Mouse (Mus musculus) hindbrain, embryonic 15.5 days (tissue): ENCODE results near the gene 6430571L13Rik. TPM values are rescaled to one million over a fixed set of nuclear protein-coding genes. Genes with fewer than 3 reads are reported as not detected.
A peak's percentile ranks its signal among the peaks of the same experiment; 100 is the strongest.

Experiments
- ATAC-seq: fragments of 200-750 bp; cut with Nextera tagmentation; 2 replicates; pipeline ENCODE4 v1.8.0; 2017; ENCODE audit warnings: low read depth, moderate number of reproducible peaks, moderate TSS enrichment; ENCODE audit not compliant: low FRiP score
- H3K27ac ChIP-seq: fragments of 300-500 bp; sonication (generic); replicated peaks from 2 replicates; pipeline ENCODE4 v1.5.1; 2015; ENCODE audit warnings: mild to moderate bottlenecking, inconsistent platforms
- H3K27me3 ChIP-seq: fragments of 300-500 bp; sonication (generic); 2 replicates; pipeline ENCODE4 v1.6.1; 2015; ENCODE audit warnings: control low read depth, inconsistent platforms
- H3K36me3 ChIP-seq: fragments of 300-500 bp; sonication (generic); 2 replicates; pipeline ENCODE4 v1.6.1; 2015; ENCODE audit warnings: control low read depth, inconsistent platforms
- H3K4me1 ChIP-seq: fragments of 300-500 bp; sonication (generic); replicated peaks from 2 replicates; pipeline ENCODE4 v1.6.1; 2015; ENCODE audit warnings: control low read depth, inconsistent platforms
- H3K4me2 ChIP-seq: fragments of 300-500 bp; sonication (generic); 2 replicates; pipeline ENCODE4 v1.6.1; 2015; ENCODE audit warnings: moderate library complexity, mild to moderate bottlenecking, inconsistent platforms
- H3K4me3 ChIP-seq: fragments of 300-500 bp; sonication (generic); 2 replicates; pipeline ENCODE4 v1.5.1; 2015; ENCODE audit warnings: mild to moderate bottlenecking, inconsistent platforms
- H3K9ac ChIP-seq: fragments of 300-500 bp; sonication (generic); 2 replicates; pipeline ENCODE4 v1.6.1; 2015; ENCODE audit warnings: inconsistent platforms
- H3K9me3 ChIP-seq: fragments of 300-500 bp; sonication (generic); 2 replicates; pipeline ENCODE4 v1.6.1; 2016; ENCODE audit warnings: control low read depth, inconsistent platforms
- WGBS: fragments of 180-500 bp; shearing (Covaris S2); methylation state at CpG from one replicate; pipeline ENCODE4 v1.1.7; 2015; 5-methylcytosine and 5-hydroxymethylcytosine counted together
- polyA plus RNA-seq: library from polyadenylated mRNA; unstranded; fragments of >200 nt; fragmentation: Nextera tagmentation; extraction: Ambion mirVana; gene quantifications from 2 replicates; pipeline ENCODE4 v1.2.1, GENCODE M21; 2015

Gene 6430571L13Rik
- polyA plus RNA-seq, 1 experiment from 2014 or later: 9.4 TPM

GRCm38 (mm10) chr9:107370106-107370463, 29.7 kb downstream of the 6430571L13Rik start:
- ATAC-seq: no peak
- Histone ChIP-seq H3K9ac (no peak overlapping the region), H3K36me3 (no peaks in the 10 kb centered on the region), H3K4me3 (no peak overlapping the region), H3K4me2 (no peak overlapping the region), H3K27ac (0 out of 2 replicates have a peak overlapping the region, but pooled peaks have one; percentile 10), H3K4me1 (peaks cover 12% of the 10 kb centered on the region), H3K9me3 (no peaks in the 10 kb centered on the region), H3K27me3 (0 out of 2 replicates have a peak, but pooled peaks cover 6% of the 10 kb centered on the region)
- WGBS: 13% methylated on average over 4 of the region's 4 CpGs

GRCm38 (mm10) chr9:107372441-107372840, 32.0 kb downstream of the 6430571L13Rik start:
- Histone ChIP-seq H3K4me2 (no peak overlapping the region), H3K4me3 (no peak overlapping the region), H3K9ac (no peak overlapping the region), H3K27ac (no peak overlapping the region), H3K27me3 (peaks cover 3% of the 10 kb centered on the region; the same call in 1 of the 2 replicates), H3K36me3 (no peaks in the 10 kb centered on the region), H3K9me3 (no peaks in the 10 kb centered on the region), H3K4me1 (peaks cover 18% of the 10 kb centered on the region)
- WGBS: 48% methylated on average over 4 of the region's 4 CpGs
- ATAC-seq: peak; percentile 33

- no peak overlapping the region for H3K4me3 ChIP-seq
- H3K4me1 ChIP-seq: peaks cover 32% of the 10 kb centered on the region
- H3K27ac ChIP-seq: no peak overlapping the region
- 7% methylated on average over 8 of the region's 8 CpGs for WGBS
- H3K4me2 ChIP-seq: no peak overlapping the region
- peaks cover 4% of the 10 kb centered on the region; the same call in 1 of the 2 replicates for H3K27me3 ChIP-seq
- no peak for ATAC-seq
- no peaks in the 10 kb centered on the region for H3K36me3 ChIP-seq
- no peaks in the 10 kb centered on the region for H3K9me3 ChIP-seq
- H3K9ac ChIP-seq: no peak overlapping the region
Observed at GRCm38 (mm10) chr9:107374623-107375022, 34.2 kb downstream of the 6430571L13Rik start.

GRCm38 (mm10) chr9:107375451-107375850, 35.0 kb downstream of the 6430571L13Rik start:
- no peaks in the 10 kb centered on the region for H3K9me3 ChIP-seq
- no peak overlapping the region for H3K27ac ChIP-seq
- H3K4me3 ChIP-seq: no peak overlapping the region
- H3K36me3 ChIP-seq: no peaks in the 10 kb centered on the region
- no peak overlapping the region for H3K4me2 ChIP-seq
- H3K9ac ChIP-seq: no peak overlapping the region
- ATAC-seq: no peak
- peaks cover 29% of the 10 kb centered on the region for H3K4me1 ChIP-seq
- H3K27me3 ChIP-seq: peaks cover 10% of the 10 kb centered on the region; the same call in 1 of the 2 replicates
- 12% methylated on average over 5 of the region's 5 CpGs for WGBS

GRCm38 (mm10) chr9:107377961-107378512, 37.6 kb downstream of the 6430571L13Rik start:
- peak; percentile 70 for ATAC-seq
- H3K27ac ChIP-seq: peak overlapping the region; percentile 78
- no peaks in the 10 kb centered on the region for H3K9me3 ChIP-seq
- peaks cover 34% of the 10 kb centered on the region for H3K4me1 ChIP-seq
- H3K27me3 ChIP-seq: peaks cover 26% of the 10 kb centered on the region
- peak overlapping the region; percentile 35 for H3K4me3 ChIP-seq
- peak overlapping the region; percentile 64 for H3K4me2 ChIP-seq
- WGBS: under 1% methylated on average over 35 of the region's 35 CpGs
- H3K36me3 ChIP-seq: no peaks in the 10 kb centered on the region
- H3K9ac ChIP-seq: peak overlapping the region; percentile 25

- ATAC-seq: no peak
- WGBS: 15% methylated on average over 8 of the region's 8 CpGs
- Histone ChIP-seq H3K4me1 (peaks cover 26% of the 10 kb centered on the region), H3K9me3 (no peaks in the 10 kb centered on the region), H3K27ac (no peak overlapping the region), H3K27me3 (peaks cover 26% of the 10 kb centered on the region), H3K4me3 (no peak overlapping the region), H3K36me3 (no peaks in the 10 kb centered on the region), H3K4me2 (no peak overlapping the region), H3K9ac (no peak overlapping the region)
Observed at GRCm38 (mm10) chr9:107381723-107382122, 41.3 kb downstream of the 6430571L13Rik start.

GRCm38 (mm10) chr9:107384396-107384795, 44.0 kb downstream of the 6430571L13Rik start:
- Histone ChIP-seq H3K36me3 (no peaks in the 10 kb centered on the region), H3K27ac (no peak overlapping the region), H3K4me1 (0 out of 2 replicates have a peak, but pooled peaks cover 7% of the 10 kb centered on the region), H3K9ac (no peak overlapping the region), H3K4me2 (no peak overlapping the region), H3K27me3 (peaks cover 23% of the 10 kb centered on the region), H3K9me3 (no peaks in the 10 kb centered on the region), H3K4me3 (no peak overlapping the region)
- ATAC-seq: no peak
- 18% methylated on average over 3 of the region's 3 CpGs for WGBS

- no peak overlapping the region for H3K4me3 ChIP-seq
- H3K27ac ChIP-seq: no peak overlapping the region
- no peak overlapping the region for H3K4me2 ChIP-seq
- H3K4me1 ChIP-seq: peaks cover 13% of the 10 kb centered on the region; the same call in 1 of the 2 replicates
- H3K27me3 ChIP-seq: peaks cover 7% of the 10 kb centered on the region; the same call in 1 of the 2 replicates
- no peaks in the 10 kb centered on the region for H3K9me3 ChIP-seq
- WGBS: 70% methylated on average over 3 of the region's 3 CpGs
- no peaks in the 10 kb centered on the region for H3K36me3 ChIP-seq
- no peak overlapping the region for H3K9ac ChIP-seq
- no peak for ATAC-seq
Observed at GRCm38 (mm10) chr9:107386722-107387121, 46.3 kb downstream of the 6430571L13Rik start.

- Histone ChIP-seq H3K9ac (no peak overlapping the region), H3K27me3 (no peaks in the 10 kb centered on the region), H3K4me2 (no peak overlapping the region), H3K4me1 (peaks cover 8% of the 10 kb centered on the region; the same call in 1 of the 2 replicates), H3K4me3 (no peak overlapping the region), H3K9me3 (no peaks in the 10 kb centered on the region), H3K36me3 (no peaks in the 10 kb centered on the region), H3K27ac (no peak overlapping the region)
- 75% methylated on average over 3 of the region's 3 CpGs for WGBS
- no peak for ATAC-seq
Observed at GRCm38 (mm10) chr9:107387708-107388107, 47.3 kb downstream of the 6430571L13Rik start.

GRCm38 (mm10) chr9:107388263-107388662, 47.9 kb downstream of the 6430571L13Rik start:
- 41% methylated on average over 2 of the region's 2 CpGs for WGBS
- no peak overlapping the region for H3K27ac ChIP-seq

GRCm38 (mm10) chr9:107396397-107396796, 56.0 kb downstream of the 6430571L13Rik start:
- no peak overlapping the region for H3K27ac ChIP-seq
- WGBS: 43% methylated on average over 4 of the region's 4 CpGs
- H3K27me3 ChIP-seq: 0 out of 2 replicates have a peak, but pooled peaks cover 4% of the 10 kb centered on the region
- H3K36me3 ChIP-seq: no peaks in the 10 kb centered on the region
- ATAC-seq: no peak
- no peaks in the 10 kb centered on the region for H3K9me3 ChIP-seq
- H3K4me1 ChIP-seq: peaks cover 17% of the 10 kb centered on the region
- H3K4me3 ChIP-seq: no peak overlapping the region
- H3K4me2 ChIP-seq: no peak overlapping the region
- H3K9ac ChIP-seq: no peak overlapping the region

More at GRCm38 (mm10) chr9:107388263-107388662, 47.9 kb downstream of the 6430571L13Rik start:
- H3K4me1 ChIP-seq: peaks cover 8% of the 10 kb centered on the region; the same call in 1 of the 2 replicates
- no peaks in the 10 kb centered on the region for H3K9me3 ChIP-seq
- ATAC-seq: no peak
- no peak overlapping the region for H3K4me2 ChIP-seq
- H3K36me3 ChIP-seq: no peaks in the 10 kb centered on the region
- H3K27me3 ChIP-seq: no peaks in the 10 kb centered on the region
- H3K4me3 ChIP-seq: no peak overlapping the region
- H3K9ac ChIP-seq: no peak overlapping the region

GRCm38 (mm10) chr9:107398968-107399367, 58.6 kb downstream of the 6430571L13Rik start:
- peak overlapping the region; percentile 91 for H3K4me2 ChIP-seq
- H3K4me3 ChIP-seq: peak overlapping the region; percentile 95; the same call in 1 of the 2 replicates
- WGBS: 30% methylated on average over 11 of the region's 11 CpGs
- H3K27me3 ChIP-seq: 0 out of 2 replicates have a peak, but pooled peaks cover 4% of the 10 kb centered on the region
- H3K9me3 ChIP-seq: no peaks in the 10 kb centered on the region
- H3K27ac ChIP-seq: no peak overlapping the region
- ATAC-seq: no peak
- H3K36me3 ChIP-seq: no peaks in the 10 kb centered on the region
- H3K4me1 ChIP-seq: peaks cover 42% of the 10 kb centered on the region
- H3K9ac ChIP-seq: peak overlapping the region; percentile 90; the same call in 1 of the 2 replicates
